Mouse (Mus musculus) heart, embryonic 10.5 days (tissue): ENCODE measurements at regions not wholly inside any gene's neighbourhood (a gene's known extent, or its start where the extent isn't known, plus 50 kb on each side); places are given as distances from the start of the nearest gene placed in this dataset.

Experiments
- DNase-seq: peaks from one replicate; pipeline ENCODE4 v3.0.0-alpha.2; 2017; ENCODE audit warnings: low spot score
- H3K27ac ChIP-seq: fragments of 300-500 bp; sonication (generic); 2 replicates; pipeline ENCODE4 v1.5.1; 2016; ENCODE audit warnings: mild to moderate bottlenecking
- H3K27me3 ChIP-seq: fragments of 300-500 bp; sonication (generic); 2 replicates; pipeline ENCODE4 v1.6.1; 2016; ENCODE audit warnings: mild to moderate bottlenecking; ENCODE audit not compliant: poor library complexity, insufficient read depth, severe bottlenecking
- H3K36me3 ChIP-seq: fragments of 300-500 bp; sonication (generic); 2 replicates; pipeline ENCODE4 v1.6.1; 2016; ENCODE audit warnings: mild to moderate bottlenecking, moderate library complexity
- H3K4me1 ChIP-seq: fragments of 300-500 bp; sonication (generic); 2 replicates; pipeline ENCODE4 v1.6.1; 2016; ENCODE audit warnings: mild to moderate bottlenecking
- H3K4me3 ChIP-seq: fragments of 300-500 bp; sonication (generic); 2 replicates; pipeline ENCODE4 v1.5.1; 2016; ENCODE audit warnings: mild to moderate bottlenecking, moderate library complexity
- H3K9me3 ChIP-seq: fragments of 300-500 bp; sonication (generic); 2 replicates; pipeline ENCODE4 v1.6.1; 2016; ENCODE audit warnings: mild to moderate bottlenecking, moderate library complexity
- WGBS: fragments of 180-500 bp; shearing (Covaris S2); methylation state at CpG from one replicate; pipeline ENCODE4 v1.1.7; 2016; 5-methylcytosine and 5-hydroxymethylcytosine counted together

- Histone ChIP-seq H3K4me3 (no peak overlapping the region), H3K27ac (no peak overlapping the region), H3K27me3 (no peaks in the 10 kb centered on the region), H3K4me1 (no peaks in the 10 kb centered on the region), H3K36me3 (no peaks in the 10 kb centered on the region), H3K9me3 (no peaks in the 10 kb centered on the region)
- 82% methylated on average over 6 of the region's 6 CpGs for WGBS
- DNase-seq = no peak
Measured at GRCm38 (mm10) chr5:90000758-90001157, 117.6 kb upstream of the Adamts3 start.

GRCm38 (mm10) chr5:89991568-89991967 is 108.4 kb upstream of the Adamts3 start:
- Histone ChIP-seq H3K27me3 (no peaks in the 10 kb centered on the region), H3K27ac (no peak overlapping the region), H3K36me3 (no peaks in the 10 kb centered on the region), H3K4me1 (no peaks in the 10 kb centered on the region), H3K9me3 (no peaks in the 10 kb centered on the region), H3K4me3 (no peak overlapping the region)
- no peak for DNase-seq
- 61% methylated on average over 2 of the region's 2 CpGs for WGBS

- Histone ChIP-seq H3K4me3 (no peak overlapping the region), H3K9me3 (no peaks in the 10 kb centered on the region), H3K4me1 (no peaks in the 10 kb centered on the region), H3K27ac (no peak overlapping the region), H3K36me3 (no peaks in the 10 kb centered on the region), H3K27me3 (no peaks in the 10 kb centered on the region)
- 48% methylated on average over 6 of the region's 6 CpGs for WGBS
- DNase-seq = no peak
Measured at GRCm38 (mm10) chr5:89981627-89982026, 98.5 kb upstream of the Adamts3 start.

- no peaks in the 10 kb centered on the region for H3K4me1 ChIP-seq
- H3K9me3 ChIP-seq = no peaks in the 10 kb centered on the region
- no peak overlapping the region for H3K27ac ChIP-seq
- WGBS = 78% methylated on average over 3 of the region's 3 CpGs
- no peaks in the 10 kb centered on the region for H3K27me3 ChIP-seq
- H3K36me3 ChIP-seq = no peaks in the 10 kb centered on the region
- no peak overlapping the region for H3K4me3 ChIP-seq
- no peak for DNase-seq
Measured at GRCm38 (mm10) chr5:89980204-89980603, 97.1 kb upstream of the Adamts3 start.

GRCm38 (mm10) chr5:89952611-89953010 is 69.5 kb upstream of the Adamts3 start:
- no peak for DNase-seq
- WGBS = 82% methylated on average over 11 of the region's 11 CpGs
- H3K27ac ChIP-seq = no peak overlapping the region
- no peaks in the 10 kb centered on the region for H3K27me3 ChIP-seq
- no peaks in the 10 kb centered on the region for H3K4me1 ChIP-seq
- no peaks in the 10 kb centered on the region for H3K36me3 ChIP-seq
- H3K4me3 ChIP-seq = no peak overlapping the region
- H3K9me3 ChIP-seq = no peaks in the 10 kb centered on the region

- no peaks in the 10 kb centered on the region for H3K9me3 ChIP-seq
- WGBS = 82% methylated on average over 3 of the region's 3 CpGs
- no peak overlapping the region for H3K4me3 ChIP-seq
- no peaks in the 10 kb centered on the region for H3K27me3 ChIP-seq
- H3K27ac ChIP-seq = no peak overlapping the region
- no peaks in the 10 kb centered on the region for H3K4me1 ChIP-seq
- DNase-seq = no peak
- H3K36me3 ChIP-seq = no peaks in the 10 kb centered on the region
Measured at GRCm38 (mm10) chr5:89945660-89945925, 62.5 kb upstream of the Adamts3 start.

GRCm38 (mm10) chr5:89944855-89945659 is 61.9 kb upstream of the Adamts3 start:
- no peak for DNase-seq
- 76% methylated on average over 5 of the region's 5 CpGs for WGBS
- no peaks in the 10 kb centered on the region for H3K27me3 ChIP-seq

GRCm38 (mm10) chr5:89943276-89944127 is 60.4 kb upstream of the Adamts3 start:
- DNase-seq = no peak
- 74% methylated on average over 9 of the region's 9 CpGs for WGBS
- Histone ChIP-seq H3K9me3 (0 out of 2 replicates have a peak, but pooled peaks cover 3% of the 10 kb centered on the region), H3K4me3 (no peak overlapping the region), H3K27me3 (no peaks in the 10 kb centered on the region), H3K27ac (no peak overlapping the region), H3K4me1 (no peaks in the 10 kb centered on the region), H3K36me3 (no peaks in the 10 kb centered on the region)

More at GRCm38 (mm10) chr5:89944855-89945659, 61.9 kb upstream of the Adamts3 start:
- H3K9me3 ChIP-seq = no peaks in the 10 kb centered on the region
- H3K4me3 ChIP-seq = no peak overlapping the region
- H3K27ac ChIP-seq = no peak overlapping the region
- no peaks in the 10 kb centered on the region for H3K36me3 ChIP-seq
- no peaks in the 10 kb centered on the region for H3K4me1 ChIP-seq

GRCm38 (mm10) chr5:89942244-89942643 is 59.1 kb upstream of the Adamts3 start:
- DNase-seq = no peak
- no peak overlapping the region for H3K4me3 ChIP-seq
- no peaks in the 10 kb centered on the region for H3K4me1 ChIP-seq
- H3K27ac ChIP-seq = no peak overlapping the region
- 30% methylated on average over 4 of the region's 4 CpGs for WGBS
- no peaks in the 10 kb centered on the region for H3K27me3 ChIP-seq
- no peaks in the 10 kb centered on the region for H3K36me3 ChIP-seq
- 0 out of 2 replicates have a peak, but pooled peaks cover 3% of the 10 kb centered on the region for H3K9me3 ChIP-seq

GRCm38 (mm10) chr5:89932999-89933398 is 49.9 kb upstream of the Adamts3 start:
- no peaks in the 10 kb centered on the region for H3K27me3 ChIP-seq
- no peaks in the 10 kb centered on the region for H3K4me1 ChIP-seq
- WGBS = 84% methylated on average over 6 of the region's 6 CpGs
- no peak for DNase-seq
- no peak overlapping the region for H3K27ac ChIP-seq
- H3K9me3 ChIP-seq = no peaks in the 10 kb centered on the region
- no peak overlapping the region for H3K4me3 ChIP-seq
- H3K36me3 ChIP-seq = no peaks in the 10 kb centered on the region
